Mouse (Mus musculus) 3134 (cell line): Measurements from ENCODE around the gene Gm16506.
"Not testable (repeated sequence)": the region's sequence is repeated elsewhere in the genome, so short reads cannot be mapped to it uniquely, and the experiment has no call there.

ENCODE experiments used
- DNase-seq: peaks from one replicate; pipeline ENCODE4 v3.0.0-alpha.2; 2011; ENCODE audit warnings: low spot score; ENCODE audit not compliant: insufficient read length; ENCODE audit errors: extremely low read depth

Gene Gm16506

GRCm38 (mm10) chr14:43727385-43727784, at the start of gene Gm16506:
Gene Gm16506 (minus strand): TSS chr14:43727485.
- DNase-seq = not testable (repeated sequence)

GRCm38 (mm10) chr14:43747566-43747965, 20.3 kb upstream of the Gm16506 start, which contains the start of gene Gm6526:
Gene Gm6526 (plus strand): TSS chr14:43747866.
- DNase-seq = not testable (repeated sequence)

- DNase-seq = peak; percentile 61
Observed at GRCm38 (mm10) chr14:43697621-43698020, 29.7 kb downstream of the Gm16506 start, which contains the start of gene Gm7324. Gene Gm7324 (plus strand): TSS chr14:43697828.

GRCm38 (mm10) chr14:43677099-43677498, 50.2 kb downstream of the Gm16506 start, which contains the start of gene Gm8165:
Gene Gm8165 (minus strand): TSS chr14:43677199.
- DNase-seq = not testable (repeated sequence)
